Mouse (Mus musculus) liver, adult 2 months (tissue): ENCODE data around the gene Mxra8. TPM values are rescaled to one million over a fixed set of nuclear protein-coding genes. Genes with fewer than 3 reads are reported as not detected.

Source experiments
- DNase-seq: peaks from one replicate; pipeline ENCODE4 v3.0.0-alpha.2; 2011; ENCODE audit warnings: low read depth, low spot score; ENCODE audit errors: extremely low read depth
- H3K27ac ChIP-seq: fragments of 200-500 bp; replicated peaks from 2 replicates; pipeline ENCODE4 v1.5.1; 2012; ENCODE audit warnings: low read depth, mild to moderate bottlenecking, control low read depth, inconsistent platforms, low read length; ENCODE audit not compliant: insufficient read depth
- H3K27me3 ChIP-seq: fragments of 200-500 bp; 2 replicates; pipeline ENCODE4 v1.6.1; 2012; ENCODE audit warnings: mild to moderate bottlenecking, moderate library complexity, low read length, inconsistent platforms; ENCODE audit not compliant: control insufficient read depth, insufficient read depth
- H3K36me3 ChIP-seq: fragments of 200-500 bp; 2 replicates; pipeline ENCODE4 v1.6.1; 2012; ENCODE audit warnings: low read length, inconsistent platforms; ENCODE audit not compliant: control insufficient read depth, insufficient read depth
- H3K4me1 ChIP-seq: fragments of 200-500 bp; 2 replicates; pipeline ENCODE4 v1.6.1; 2011; ENCODE audit warnings: low read length; ENCODE audit not compliant: control insufficient read depth, insufficient read depth
- H3K4me3 ChIP-seq: fragments of 200-500 bp; 2 replicates; pipeline ENCODE4 v1.5.1; 2011; ENCODE audit warnings: low read depth, mild to moderate bottlenecking, control low read depth, low read length, moderate library complexity; ENCODE audit not compliant: insufficient read depth
- H3K79me2 ChIP-seq: fragments of 200-500 bp; 2 replicates; pipeline ENCODE4 v1.6.1; 2012; ENCODE audit warnings: inconsistent platforms, mild to moderate bottlenecking, low read length, moderate library complexity; ENCODE audit not compliant: control insufficient read depth, insufficient read depth
- H3K9ac ChIP-seq: fragments of 200-500 bp; 2 replicates; pipeline ENCODE4 v1.6.1; 2012; ENCODE audit warnings: low read depth, mild to moderate bottlenecking, control low read depth, inconsistent platforms, low read length
- CTCF ChIP-seq: fragments of 200-500 bp; IDR thresholded peaks from 2 replicates; pipeline ENCODE4 v1.5.1; 2011; ENCODE audit warnings: low read depth, low read length, control low read depth
- POLR2A ChIP-seq: fragments of 200-500 bp; IDR thresholded peaks from 2 replicates; pipeline ENCODE4 v1.6.1; 2011; ENCODE audit warnings: low read length, control low read depth; ENCODE audit not compliant: insufficient read depth; ENCODE audit errors: extremely low read depth
- WGBS: fragments of 180-500 bp; shearing (Covaris S2); methylation state at CpG from one replicate; pipeline ENCODE4 v1.1.7; 2018; 5-methylcytosine and 5-hydroxymethylcytosine counted together
- polyA plus RNA-seq: library from polyadenylated mRNA; depleted of rRNA; stranded (reverse); fragments of >200 nt; gene quantifications from 2 replicates; pipeline ENCODE4 v1.2.3, GENCODE M21; 2012
- total RNA-seq: library from RNA; depleted of rRNA; stranded (reverse); fragments of >200 nt; gene quantifications from 2 replicates; pipeline ENCODE4 v1.2.3, GENCODE M21; 2014

The Mxra8 gene
- total and polyA plus RNA-seq, 2 experiments = 8.8 to 15.4 TPM

- DNase-seq = no peak
- no peaks in the 10 kb centered on the region for H3K27me3 ChIP-seq
- 70% methylated on average over 13 of the region's 13 CpGs for WGBS
- H3K9ac ChIP-seq = no peak overlapping the region
- no peak for TF ChIP-seq CTCF
- no peak for TF ChIP-seq POLR2A
- no peak overlapping the region for H3K4me3 ChIP-seq
- H3K36me3 ChIP-seq = peaks cover 7% of the 10 kb centered on the region; the same call in 1 of the 2 replicates
- H3K27ac ChIP-seq = no peak overlapping the region
- H3K79me2 ChIP-seq = no peaks in the 10 kb centered on the region
- no peaks in the 10 kb centered on the region for H3K4me1 ChIP-seq
Measured at GRCm38 (mm10) chr4:155859318-155859717, 19.8 kb downstream of the Mxra8 start.

DNA sequence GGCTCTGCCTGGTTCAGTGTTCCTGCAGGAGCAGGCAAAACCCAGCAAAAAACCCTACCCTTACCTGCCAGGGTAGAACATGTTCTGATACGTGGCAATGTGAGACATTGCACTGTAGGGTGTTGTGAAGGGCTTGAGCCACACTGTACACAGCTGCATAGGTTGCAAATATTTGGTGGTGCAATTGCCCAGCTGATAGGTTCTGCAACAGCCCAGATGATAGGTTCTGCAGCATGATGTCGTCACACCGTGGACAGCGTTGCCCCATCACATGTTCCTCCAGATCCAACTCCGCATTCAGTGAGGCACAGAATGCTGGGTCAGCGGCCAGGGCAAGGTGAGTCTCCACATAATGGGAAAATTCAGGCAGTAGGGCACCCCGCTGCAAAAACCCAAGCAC, 22.3 kb downstream of the Mxra8 start:
- Histone ChIP-seq H3K27me3 (no peaks in the 10 kb centered on the region), H3K36me3 (peaks cover 6% of the 10 kb centered on the region; the same call in 1 of the 2 replicates), H3K27ac (no peak overlapping the region), H3K4me1 (no peaks in the 10 kb centered on the region), H3K79me2 (no peaks in the 10 kb centered on the region), H3K9ac (no peak overlapping the region), H3K4me3 (no peak overlapping the region)
- TF ChIP-seq CTCF (no peak), POLR2A (no peak)
- 64% methylated on average over 7 of the region's 7 CpGs for WGBS
- DNase-seq = peak; percentile 39

GRCm38 (mm10) chr4:155863001-155863400, 23.5 kb downstream of the Mxra8 start, which contains the start of gene Tas1r3:
Gene Tas1r3, minus strand, starts transcription at chr4:155863362.
- Histone ChIP-seq H3K79me2 (no peaks in the 10 kb centered on the region), H3K27ac (no peak within 1 kb of the TSS), H3K4me3 (no peak within 1 kb of the TSS), H3K9ac (no peak within 1 kb of the TSS), H3K36me3 (peaks cover 6% of the 10 kb centered on the region; the same call in 1 of the 2 replicates), H3K27me3 (no peaks in the 10 kb centered on the region), H3K4me1 (no peaks in the 10 kb centered on the region)
- DNase-seq = no peak
- 78% methylated on average over 5 of the region's 5 CpGs for WGBS
- TF ChIP-seq CTCF (no peak), POLR2A (no peak)

DNA sequence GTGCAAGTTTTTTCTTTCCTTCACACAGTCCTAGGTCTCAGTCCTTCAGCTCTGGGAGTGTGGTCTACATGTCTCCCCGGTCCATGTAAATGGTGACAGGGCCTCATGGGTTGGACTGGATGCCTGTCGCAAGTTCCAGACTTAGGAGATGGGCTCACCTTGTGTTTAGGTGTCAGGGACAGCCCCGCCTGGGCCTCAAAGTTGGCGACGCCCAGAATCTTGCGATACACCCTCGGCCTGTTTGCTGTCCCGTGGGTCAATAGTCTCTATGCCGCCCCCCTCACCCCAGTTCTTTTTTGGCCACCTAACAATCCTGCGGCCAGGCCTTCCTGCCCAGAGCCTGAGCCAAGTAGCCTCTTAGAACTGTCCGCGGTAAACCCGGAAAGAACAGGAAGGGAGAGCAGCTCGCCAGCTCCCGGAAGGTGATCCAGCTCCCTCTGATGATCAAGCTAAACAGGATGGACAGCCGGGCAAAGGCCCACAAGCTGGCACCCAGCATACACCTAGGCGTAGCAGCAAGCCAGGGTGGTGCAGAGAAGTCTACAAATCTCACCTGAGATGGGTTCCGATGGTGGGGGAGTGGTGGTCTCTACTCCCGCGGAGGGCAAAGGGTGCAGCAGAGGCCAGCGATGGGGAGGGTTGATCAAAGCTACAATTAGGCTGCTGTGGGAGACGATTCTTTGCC, 29.3 kb downstream of the Mxra8 start:
- 4% methylated on average over 22 of the region's 22 CpGs for WGBS
- peak overlapping the region; percentile 30 for H3K27ac ChIP-seq

DNA sequence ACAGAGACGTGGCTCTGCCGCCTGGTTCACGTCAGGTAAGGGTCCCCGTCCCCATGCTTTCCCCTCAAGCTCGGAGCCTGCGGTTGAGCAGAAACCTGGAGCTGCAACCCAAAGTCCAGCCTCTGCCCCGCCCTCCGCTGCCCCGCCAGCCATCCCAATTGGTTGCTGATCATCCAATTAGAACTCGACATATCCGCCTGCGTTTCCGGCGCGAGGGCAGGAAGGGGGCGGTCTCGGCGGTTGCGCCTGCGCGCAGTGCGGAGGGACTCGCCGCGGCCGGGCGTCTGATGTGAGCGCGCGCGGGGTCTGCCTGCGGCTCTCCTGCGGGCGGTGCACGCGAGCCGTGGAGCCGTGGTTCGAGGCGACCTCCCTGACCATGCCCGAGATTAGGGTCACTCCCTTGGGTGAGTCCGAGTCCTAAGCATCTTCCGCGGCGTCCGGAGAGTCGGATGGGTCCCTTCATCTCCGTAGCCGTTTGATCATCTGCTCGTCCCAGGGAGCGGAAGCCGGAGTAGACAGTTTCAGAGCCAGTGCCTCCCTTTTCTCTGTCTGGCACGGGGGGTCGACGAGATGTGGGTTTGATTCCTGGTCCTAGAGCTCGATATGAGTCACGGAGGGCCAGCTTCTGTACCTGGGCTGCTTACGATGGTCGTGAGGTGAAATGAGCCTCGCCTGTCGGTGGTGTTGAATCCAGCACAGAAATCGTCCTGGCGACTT, 30.0 kb downstream of the Mxra8 start, which contains the start of the genes Cptp and Ints11:
TSS of gene Cptp (minus strand) at position 124 of the 717 bp plus-strand sequence.
TSS of gene Ints11 (plus strand) at position 230 of the 717 bp plus-strand sequence.
- H3K9ac ChIP-seq = peak within 1 kb of the TSS; percentile 79
- H3K36me3 ChIP-seq = peaks cover 5% of the 10 kb centered on the region; the same call in 1 of the 2 replicates
- WGBS = under 1% methylated on average over 63 of the region's 63 CpGs
- TF ChIP-seq CTCF = peak; percentile 39
- TF ChIP-seq POLR2A = peak; percentile 61
- DNase-seq = peak; percentile 84
- H3K79me2 ChIP-seq = peaks cover 4% of the 10 kb centered on the region; the same call in 1 of the 2 replicates
- H3K4me1 ChIP-seq = peaks cover 10% of the 10 kb centered on the region
- H3K27me3 ChIP-seq = no peaks in the 10 kb centered on the region
- peak within 1 kb of the TSS; percentile 90 for H3K4me3 ChIP-seq
- peak within 1 kb of the TSS; percentile 30 for H3K27ac ChIP-seq

More for the DNA sequence above, 29.3 kb downstream of the Mxra8 start:
- Histone ChIP-seq H3K9ac (peak overlapping the region; percentile 76), H3K4me3 (peak overlapping the region; percentile 90), H3K27me3 (no peaks in the 10 kb centered on the region), H3K4me1 (peaks cover 10% of the 10 kb centered on the region), H3K36me3 (peaks cover 4% of the 10 kb centered on the region; the same call in 1 of the 2 replicates), H3K79me2 (peaks cover 4% of the 10 kb centered on the region; the same call in 1 of the 2 replicates)
- peak; percentile 57 for DNase-seq
- TF ChIP-seq POLR2A = no peak
- TF ChIP-seq CTCF = no peak
